25 mouse cellular contexts compared by ENCODE assay signal in the genomic region with DNA sequence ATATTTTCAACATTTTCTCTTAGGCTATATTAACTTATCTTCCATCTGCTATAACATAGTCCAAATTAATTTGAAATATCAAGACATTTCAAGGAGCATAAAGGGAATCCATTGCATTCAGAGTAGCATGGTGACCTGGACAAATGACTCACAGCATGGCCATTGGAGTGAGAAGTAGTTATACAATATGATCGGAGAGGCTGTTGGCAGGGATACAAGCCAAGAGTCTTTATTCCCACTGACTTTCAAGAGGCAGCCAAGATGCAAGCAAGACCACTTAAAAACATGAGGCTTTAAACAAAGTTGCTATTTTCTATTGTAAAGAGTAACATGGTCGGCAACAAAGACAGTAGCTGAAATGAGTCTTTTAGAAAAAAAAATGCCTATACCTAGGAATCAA.
"Had no signal": no experiment of that assay in that cellular context is flagged by ENCODE, and none has a peak within 500 bp of the region (broad histone marks: within the 10 kb centered on the region; RNA-seq: fewer than 3 reads in every experiment).

No protein-coding gene starts in this region.

- DNase-seq: gastrocnemius, postnatal 14 days; gastrocnemius, postnatal 36 days; heart, adult 18-20 months; heart, postnatal 14 days; heart, postnatal 36 days; kidney, adult 11 months; kidney, adult 2 months; kidney, adult 9 months; kidney, postnatal 14 days; kidney, postnatal 36 days; layer of hippocampus, adult 9-11 months; layer of hippocampus, postnatal 36 days had no signal

- H3K9ac ChIP-seq: heart, embryonic 13.5 days; heart, embryonic 15.5 days; hindbrain, embryonic 12.5 days; hindbrain, embryonic 14.5 days; kidney, embryonic 15.5 days; limb, embryonic 13.5 days; limb, embryonic 15.5 days; liver, embryonic 12.5 days; liver, embryonic 14.5 days had no signal

- H3K4me1 ChIP-seq: heart, embryonic 13.5 days; heart, embryonic 15.5 days; hindbrain, embryonic 12.5 days; kidney, embryonic 15.5 days; limb, embryonic 13.5 days; limb, embryonic 15.5 days; liver, embryonic 12.5 days had no signal

- H3K27ac ChIP-seq: heart, embryonic 13.5 days; heart, embryonic 15.5 days; hindbrain, embryonic 12.5 days; hindbrain, embryonic 14.5 days; kidney, embryonic 15.5 days; kidney, postnatal 0 days; limb, embryonic 13.5 days; limb, embryonic 15.5 days; liver, embryonic 12.5 days; liver, embryonic 14.5 days had no signal

- ATAC-seq: hindbrain, embryonic 16.5 days; intestine, embryonic 16.5 days; liver, embryonic 12.5 days had no signal

- H3K27me3 ChIP-seq: heart, embryonic 13.5 days; heart, embryonic 15.5 days; hindbrain, embryonic 12.5 days; kidney, embryonic 15.5 days; limb, embryonic 13.5 days; limb, embryonic 15.5 days; liver, embryonic 12.5 days had no signal

- H3K36me3 ChIP-seq: heart, embryonic 13.5 days; heart, embryonic 15.5 days; hindbrain, embryonic 12.5 days; kidney, embryonic 15.5 days; limb, embryonic 13.5 days; limb, embryonic 15.5 days; liver, embryonic 12.5 days had no signal

- H3K9me3 ChIP-seq: heart, embryonic 13.5 days; heart, embryonic 15.5 days; hindbrain, embryonic 12.5 days; kidney, embryonic 15.5 days; limb, embryonic 13.5 days; limb, embryonic 15.5 days had no signal

- H3K4me3 ChIP-seq: heart, embryonic 13.5 days; heart, embryonic 15.5 days; hindbrain, embryonic 12.5 days; kidney, embryonic 15.5 days; limb, embryonic 13.5 days; limb, embryonic 15.5 days; liver, embryonic 12.5 days had no signal

- H3K4me2 ChIP-seq: heart, embryonic 11.5 days; heart, embryonic 13.5 days; heart, embryonic 15.5 days; hindbrain, embryonic 12.5 days; hindbrain, embryonic 14.5 days; kidney, embryonic 15.5 days; limb, embryonic 13.5 days; limb, embryonic 15.5 days; liver, embryonic 12.5 days had no signal
